Mouse (Mus musculus) A20 (cell line): ENCODE data around the gene Pfdn4.
"Not testable (repeated sequence)": the region's sequence is repeated elsewhere in the genome, so short reads cannot be mapped to it uniquely, and the experiment has no call there.

Experiments used
- DNase-seq: peaks from one replicate; pipeline ENCODE4 v3.0.0-alpha.2; 2011; ENCODE audit warnings: low read depth, low spot score

The Pfdn4 gene

DNA sequence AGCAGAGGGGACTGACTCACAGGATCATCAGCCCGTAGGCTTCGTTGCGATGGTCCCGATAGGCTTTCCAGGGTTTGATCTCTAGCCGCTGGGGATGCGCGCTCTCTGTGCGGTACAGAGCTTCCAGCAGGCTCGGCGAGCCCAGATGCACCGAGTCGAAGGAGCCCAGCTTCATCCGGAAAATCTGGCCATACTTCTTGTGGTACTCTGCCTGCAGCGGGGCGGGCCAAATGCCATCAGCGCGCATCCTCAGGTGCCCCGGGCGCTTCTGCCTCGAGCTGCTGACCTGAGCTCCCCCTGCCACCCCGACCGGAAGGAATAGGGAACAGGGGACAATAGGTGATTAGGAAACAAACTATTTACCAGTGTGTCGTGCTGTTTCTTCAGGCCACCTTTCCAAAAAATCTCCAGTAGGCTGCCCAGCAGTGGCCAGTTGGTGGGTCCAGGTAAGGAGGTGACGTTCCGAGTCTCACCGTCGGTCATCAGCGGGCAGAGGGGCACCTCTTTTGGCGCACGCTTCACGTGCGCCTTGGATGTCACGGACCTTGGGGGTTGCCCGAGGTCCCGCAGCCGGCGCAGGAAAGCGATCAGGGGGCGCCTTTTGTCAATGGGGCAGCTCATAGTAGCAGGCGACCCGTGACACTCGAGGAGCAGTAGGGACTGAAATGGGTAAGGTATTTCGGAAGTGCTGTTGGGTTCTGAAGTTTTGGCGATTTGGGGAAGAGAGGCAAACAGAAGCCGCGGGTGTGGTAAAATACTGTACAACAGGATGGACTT, at the start of gene Pfdn4:
Gene Pfdn4 (plus strand): TSS at position 275 of the 777 bp plus-strand sequence.
- no peak for DNase-seq

DNA sequence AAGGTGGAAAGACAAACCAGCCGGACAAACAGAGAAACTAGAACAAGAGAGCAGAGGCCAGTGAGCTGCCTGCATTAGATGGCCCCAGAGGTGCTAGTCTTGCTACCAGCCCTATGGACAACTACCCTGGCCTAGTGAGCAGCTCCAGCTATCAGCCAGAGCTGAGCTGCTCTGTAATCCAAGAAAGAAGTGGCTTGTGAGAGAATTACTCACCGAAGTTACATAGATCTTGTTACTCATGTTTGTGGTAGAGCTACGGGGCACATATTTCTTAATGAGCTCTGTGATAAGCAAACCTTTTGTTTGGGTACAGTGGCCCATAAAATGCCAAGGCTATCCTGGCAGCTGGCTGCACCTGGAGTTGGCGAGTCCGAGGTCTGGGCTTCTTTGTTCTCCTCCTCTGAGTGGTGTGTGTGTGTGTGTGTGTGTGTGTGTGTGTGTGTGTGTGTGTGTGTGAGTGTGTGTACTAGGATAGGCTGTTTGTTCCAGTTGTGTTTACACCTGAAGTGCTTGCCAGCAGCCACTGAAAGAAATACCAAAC, 49.3 kb upstream of the Pfdn4 start:
- DNase-seq = no peak

GRCm38 (mm10) chr2:170447651-170448050, 48.6 kb upstream of the Pfdn4 start:
- no peak for DNase-seq

GRCm38 (mm10) chr2:170450933-170451332, 45.3 kb upstream of the Pfdn4 start:
- peak; percentile 75 for DNase-seq

GRCm38 (mm10) chr2:170453809-170454208, 42.4 kb upstream of the Pfdn4 start:
- DNase-seq = not testable (repeated sequence)

GRCm38 (mm10) chr2:170459183-170459582, 37.0 kb upstream of the Pfdn4 start:
- DNase-seq = no peak

GRCm38 (mm10) chr2:170459805-170460204, 36.4 kb upstream of the Pfdn4 start:
- DNase-seq = no peak

DNA sequence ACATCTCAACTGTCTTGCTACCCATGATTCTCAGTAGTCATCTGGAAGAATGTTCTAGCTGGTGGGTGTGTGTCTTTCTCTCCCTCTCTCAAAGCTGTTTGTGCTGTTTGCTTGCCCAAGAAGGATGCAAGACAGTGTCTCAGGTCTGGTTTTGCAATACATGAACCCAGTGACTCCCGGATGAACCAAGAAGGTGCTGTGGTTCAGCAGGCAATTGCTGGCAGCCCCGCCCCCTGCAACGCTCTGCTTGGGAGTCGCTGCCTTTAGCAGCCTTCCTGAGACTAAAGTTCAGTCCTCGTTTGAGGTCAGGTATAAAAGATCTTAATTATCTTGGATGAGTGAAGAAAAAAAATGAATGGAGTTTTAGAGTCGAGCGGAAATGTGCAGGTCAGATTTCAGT, 34.6 kb upstream of the Pfdn4 start:
- no peak for DNase-seq

DNA sequence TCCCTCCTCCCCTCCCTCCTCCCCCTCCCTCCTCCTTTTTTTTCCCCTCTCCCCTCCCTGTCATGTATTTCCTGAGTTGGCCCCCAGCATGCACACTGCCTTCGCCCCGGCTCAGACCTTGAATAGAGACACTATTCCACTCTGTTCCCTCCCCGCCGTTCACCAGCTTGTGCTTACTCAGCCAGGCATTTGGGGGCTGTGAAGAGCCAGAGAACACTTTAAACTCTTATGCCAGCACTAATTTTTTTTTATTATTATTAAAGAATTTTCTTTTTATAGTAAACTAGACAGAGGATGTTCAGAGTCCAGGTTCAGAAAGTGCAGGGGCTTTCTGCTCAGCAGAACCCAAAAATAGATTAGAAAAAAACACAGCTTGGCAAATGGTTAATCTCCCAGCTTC, 31.4 kb upstream of the Pfdn4 start:
- DNase-seq = no peak

DNA sequence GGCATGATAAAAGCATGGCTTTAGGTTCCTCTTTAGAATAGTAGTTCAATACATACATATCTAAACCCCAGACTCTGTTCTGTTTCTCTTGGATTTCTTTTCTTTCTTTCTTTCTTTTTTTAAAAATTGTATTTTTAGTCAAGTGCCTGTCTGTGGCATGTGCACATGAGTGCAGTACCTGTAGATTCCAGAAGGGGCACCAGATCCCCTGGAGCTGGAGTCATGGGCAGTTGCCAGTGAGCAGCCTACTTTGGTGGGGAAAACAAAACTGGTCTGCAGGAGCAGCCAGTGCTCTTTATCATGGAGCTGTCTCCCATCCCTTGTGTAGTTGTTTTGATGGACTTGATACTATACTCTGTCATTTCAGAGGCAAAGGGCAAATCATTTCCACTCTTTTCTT, 28.2 kb upstream of the Pfdn4 start:
- DNase-seq = peak; percentile 29

DNA sequence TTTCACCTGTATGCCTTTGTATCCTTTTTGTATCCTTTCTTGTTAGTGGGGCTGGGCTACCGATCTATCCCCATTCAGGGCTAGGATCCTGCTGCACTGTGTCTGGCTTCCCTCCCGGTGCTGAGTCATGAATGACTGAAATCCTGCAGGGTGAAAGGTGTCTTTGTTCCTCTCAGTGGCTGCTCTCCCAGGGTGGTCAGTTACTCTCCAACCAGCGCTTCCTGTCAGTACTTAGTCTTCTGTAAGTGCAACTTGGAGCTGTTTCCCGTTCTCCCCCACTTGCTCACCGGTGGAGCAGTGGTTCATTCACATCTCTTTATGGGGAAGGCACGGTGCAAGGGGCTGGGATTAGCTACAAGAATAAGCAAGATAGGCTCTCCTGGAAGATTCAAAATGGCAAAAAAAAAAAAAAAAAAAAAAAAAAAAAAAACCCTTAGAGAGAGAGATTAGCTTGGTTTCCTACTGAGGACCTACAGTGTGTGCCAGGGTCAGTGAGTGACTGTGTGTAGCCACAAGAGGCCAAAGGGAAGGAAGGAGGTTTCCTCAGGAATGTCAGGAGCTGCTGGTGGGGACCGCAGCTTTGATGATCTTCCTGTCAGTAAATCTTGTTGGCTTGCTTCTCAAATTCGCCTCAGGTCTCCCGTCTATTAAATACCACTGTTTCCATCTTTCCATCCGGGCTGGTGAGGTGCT, 26.5 kb upstream of the Pfdn4 start:
- DNase-seq = no peak

DNA sequence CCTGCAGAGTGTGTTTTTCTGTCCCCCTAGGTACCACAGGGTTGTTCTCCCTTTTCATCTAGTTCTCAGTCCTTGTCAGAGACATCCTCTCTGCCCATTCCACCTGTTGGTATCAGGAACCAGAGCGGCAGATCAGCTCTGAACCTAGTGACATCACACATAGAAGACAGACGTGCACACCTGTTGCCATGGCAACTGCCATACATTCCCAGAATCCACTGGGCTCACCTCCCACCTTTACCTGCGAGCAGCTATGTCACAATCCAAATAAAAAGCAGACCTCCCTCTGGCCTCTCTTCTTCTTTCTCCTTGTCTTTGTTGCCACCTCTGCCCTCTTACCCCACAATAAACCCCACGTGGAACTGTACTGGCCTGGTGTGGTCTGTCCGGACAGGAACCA, 25.6 kb upstream of the Pfdn4 start:
- DNase-seq = no peak

DNA sequence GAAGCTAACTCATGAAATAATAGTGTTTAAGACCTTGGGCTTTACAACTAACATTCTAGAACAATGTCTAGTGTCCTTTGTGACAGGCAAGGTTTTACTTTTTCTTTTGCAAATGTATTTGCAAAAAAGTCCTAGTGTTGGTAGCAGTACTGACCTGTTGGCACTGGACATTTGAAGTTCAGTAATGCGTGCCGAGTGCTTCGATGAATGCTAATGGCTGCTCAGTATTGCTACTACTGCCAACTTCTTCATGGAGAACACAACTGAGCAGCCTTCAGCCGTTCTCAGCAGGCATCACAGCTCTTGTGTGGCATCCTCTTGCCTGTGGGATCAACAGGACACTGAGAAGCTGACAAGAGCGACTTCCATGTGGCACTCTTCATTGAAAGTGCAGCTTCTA, 22.1 kb upstream of the Pfdn4 start:
- no peak for DNase-seq

- DNase-seq = no peak
Measured at GRCm38 (mm10) chr2:170475164-170475563, 21.1 kb upstream of the Pfdn4 start.

- peak; percentile 5 for DNase-seq
Measured at GRCm38 (mm10) chr2:170476215-170476614, 20.0 kb upstream of the Pfdn4 start.

GRCm38 (mm10) chr2:170476643-170477042, 19.6 kb upstream of the Pfdn4 start:
- DNase-seq = no peak

GRCm38 (mm10) chr2:170482019-170482540, 14.1 kb upstream of the Pfdn4 start:
- DNase-seq = no peak

DNA sequence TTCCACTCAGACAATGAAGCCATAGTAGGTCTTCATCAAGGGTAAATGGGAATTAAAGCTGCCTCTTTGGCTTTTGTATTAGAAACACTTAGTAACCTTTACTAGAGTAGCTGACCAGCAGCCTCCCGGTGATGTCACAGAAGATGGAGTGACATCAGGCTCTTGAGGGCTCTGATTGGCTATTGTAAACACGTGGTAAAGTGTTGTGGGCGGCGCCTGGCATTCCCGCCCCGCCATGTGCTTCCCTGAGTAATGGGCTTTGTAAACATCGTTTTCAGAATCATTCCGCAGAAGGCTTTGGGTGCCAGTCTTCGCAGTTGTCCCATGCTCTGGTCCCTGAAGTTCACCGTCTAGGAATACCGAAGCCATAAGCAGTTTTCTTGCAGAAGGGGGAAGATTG, 12.3 kb upstream of the Pfdn4 start:
- no peak for DNase-seq

DNA sequence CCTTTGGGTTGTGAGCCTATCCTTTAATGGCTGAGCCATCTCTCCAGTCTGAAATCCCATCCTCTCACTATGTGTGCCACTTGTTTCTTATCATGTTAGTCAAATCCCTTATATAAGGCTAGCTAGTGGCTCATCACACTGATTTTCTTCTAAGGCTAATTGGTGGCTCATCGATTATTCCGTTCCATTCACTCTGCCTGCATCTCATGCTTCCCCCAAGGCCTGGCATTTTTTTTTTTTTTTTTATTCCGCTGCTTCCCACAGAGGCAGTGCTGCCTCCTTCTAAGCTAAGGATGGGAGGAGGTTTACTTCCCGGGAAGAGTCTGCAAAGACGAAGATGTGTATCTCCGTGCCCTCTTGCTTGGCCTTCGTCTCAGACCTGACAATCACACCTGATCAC, 9.0 kb upstream of the Pfdn4 start:
- DNase-seq = no peak

GRCm38 (mm10) chr2:170487890-170488502, 8.2 kb upstream of the Pfdn4 start:
- peak; percentile 14 for DNase-seq

- DNase-seq = no peak
Measured at GRCm38 (mm10) chr2:170494784-170495710, 1.2 kb upstream of the Pfdn4 start.
